Mouse (Mus musculus): ENCODE measurements around the gene Morn1. TPM values are rescaled to one million over a fixed set of nuclear protein-coding genes. Genes with fewer than 3 reads are reported as not detected.

The Morn1 gene
- polyA plus RNA-seq, 1 experiment = 5.0 TPM

GRCm38 (mm10) chr4:155190275-155190674, 103.9 kb downstream of the Morn1 start:
- H3K4me3 ChIP-seq (ENCODE audit: insufficient read depth, low read length) = no peak overlapping the region
- no peak overlapping the region for H3K27ac ChIP-seq (ENCODE audit: insufficient read depth, low read length)
- TF ChIP-seq POLR2A (IDR thresholded peaks at IDR 0.05; ENCODE audit: low read depth, low read length) (no peak), CTCF (IDR thresholded peaks at IDR 0.05; ENCODE audit: borderline replicate concordance, insufficient read depth, low read length) (no peak)
- peaks cover 27% of the 10 kb centered on the region for H3K4me1 ChIP-seq (ENCODE audit: control insufficient read depth, insufficient read depth, low read length)

Other genes starting within 250 kb of the Morn1 start
- gene Ttc34, start 249.1 kb upstream of the Morn1 start, polyA plus RNA-seq (2011; ENCODE audit: insufficient read length, low read depth, missing spikeins) = not detected in 2 replicates
- gene Mmel1, start 217.0 kb upstream of the Morn1 start, polyA plus RNA-seq (2011; ENCODE audit: insufficient read length, low read depth, missing spikeins) = not detected in 2 replicates
- gene Fam213b, start 187.4 kb upstream of the Morn1 start, polyA plus RNA-seq (2011; ENCODE audit: insufficient read length, low read depth, missing spikeins) = 13.2 and 13.7 TPM in 2 replicates
- 4.8 and 17.6 TPM in 2 replicates for gene Tnfrsf14, start 158.0 kb upstream of the Morn1 start, polyA plus RNA-seq (2011; ENCODE audit: insufficient read length, low read depth, missing spikeins)
- gene Hes5, start 125.7 kb upstream of the Morn1 start, polyA plus RNA-seq (2011; ENCODE audit: insufficient read length, low read depth, missing spikeins) = not detected in 2 replicates
- gene Pank4, start 122.5 kb upstream of the Morn1 start, polyA plus RNA-seq (2011; ENCODE audit: insufficient read length, low read depth, missing spikeins) = 19.0 and 19.8 TPM in 2 replicates
- 0.12 and 0.23 TPM in 2 replicates for gene Plch2, start 29.8 kb upstream of the Morn1 start, polyA plus RNA-seq (2011; ENCODE audit: insufficient read length, low read depth, missing spikeins)
- gene Pex10, start 19.6 kb upstream of the Morn1 start, polyA plus RNA-seq (2011; ENCODE audit: insufficient read length, low read depth, missing spikeins) = 5.1 and 6.3 TPM in 2 replicates
- gene Rer1, start 195 bp upstream of the Morn1 start, polyA plus RNA-seq (2011; ENCODE audit: insufficient read length, low read depth, missing spikeins) = 148 and 162 TPM in 2 replicates
- 88.4 and 106 TPM in 2 replicates for gene Ski, start 136.0 kb downstream of the Morn1 start, polyA plus RNA-seq (2011; ENCODE audit: insufficient read length, low read depth, missing spikeins)
- gene Faap20, start 163.2 kb downstream of the Morn1 start, polyA plus RNA-seq (2011; ENCODE audit: insufficient read length, low read depth, missing spikeins) = 19.8 and 21.1 TPM in 2 replicates